Mouse (Mus musculus) ES-E14 (cell line): Measurements from ENCODE around the gene Lgals4.

ENCODE experiments used
- HCFC1 ChIP-seq: IDR thresholded peaks from 2 replicates; pipeline ENCODE4 v1.6.1; 2012; ENCODE audit warnings: low read length, inconsistent platforms, borderline replicate concordance; ENCODE audit not compliant: insufficient read depth
- MAFK ChIP-seq: IDR thresholded peaks from 2 replicates; pipeline ENCODE4 v1.6.1; 2014; ENCODE audit warnings: mild to moderate bottlenecking, low read depth, low read length, inconsistent platforms; ENCODE audit not compliant: insufficient read depth

GRCm38 (mm10) chr7:28788307-28789195, 45.1 kb upstream of the Lgals4 start, which contains the start of gene Rinl:
- no peak for TF ChIP-seq MAFK
- TF ChIP-seq HCFC1, result no peak
